Mouse (Mus musculus) brain, embryonic 14.5 days (tissue): ENCODE measurements around the gene Atf3.

Experiments
- CTCF ChIP-seq: fragments of 200-500 bp; IDR thresholded peaks from 2 replicates; pipeline ENCODE4 v1.5.1; 2012; ENCODE audit warnings: inconsistent platforms, mild to moderate bottlenecking, moderate library complexity, borderline replicate concordance; ENCODE audit not compliant: insufficient read depth, insufficient read length; ENCODE audit errors: extremely low read depth
- POLR2A ChIP-seq: fragments of 200-500 bp; IDR thresholded peaks from 2 replicates; pipeline ENCODE4 v1.6.1; 2012; ENCODE audit warnings: mild to moderate bottlenecking, inconsistent platforms, borderline replicate concordance; ENCODE audit not compliant: poor library complexity, insufficient read depth, insufficient read length, severe bottlenecking; ENCODE audit errors: extremely low read depth

DNA sequence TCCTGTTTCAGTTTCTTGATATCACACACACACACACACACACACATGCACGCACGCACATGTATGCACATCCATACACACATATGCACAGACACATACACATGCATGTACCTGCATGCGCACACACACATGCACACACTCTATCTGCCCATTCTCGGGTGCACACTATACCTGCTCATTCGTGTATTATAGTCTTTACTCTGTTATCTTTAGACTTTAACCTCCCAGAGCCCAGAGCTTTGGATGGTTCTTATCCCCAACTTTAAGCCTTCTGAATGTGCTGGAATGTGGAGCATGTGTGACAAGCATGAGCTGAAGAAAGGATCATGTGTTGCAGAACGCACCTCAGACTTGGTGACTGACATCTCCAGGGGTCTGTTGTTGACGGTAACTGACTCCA is 41.0 kb downstream of the Atf3 start:
- TF ChIP-seq POLR2A: no peak
- TF ChIP-seq CTCF: no peak
